Mouse (Mus musculus): ENCODE results near the gene Cpt1a. TPM values are rescaled to one million over a fixed set of nuclear protein-coding genes. Genes with fewer than 3 reads are reported as not detected.

The Cpt1a gene
- polyA plus RNA-seq, 1 experiment from 2014 or later = 11.7 TPM

GRCm38 (mm10) chr19:3388061-3388460 is 65.9 kb downstream of the Cpt1a start:
- no peak overlapping the region for H3K9ac ChIP-seq
- H3K27me3 ChIP-seq = peaks cover 5% of the 10 kb centered on the region; the same call in 1 of the 2 replicates
- 0 out of 2 replicates have a peak, but pooled peaks cover 4% of the 10 kb centered on the region for H3K9me3 ChIP-seq
- H3K4me3 ChIP-seq (replicated peaks) = no peak overlapping the region
- peaks cover 9% of the 10 kb centered on the region; the same call in 1 of the 2 replicates for H3K4me1 ChIP-seq
- no peaks in the 10 kb centered on the region for H3K36me3 ChIP-seq (replicated peaks)
- no peak overlapping the region for H3K4me2 ChIP-seq
- H3K27ac ChIP-seq = no peak overlapping the region
- WGBS = 79% methylated on average over 6 of the region's 6 CpGs
- no peak; the same call in 1 of the 2 replicates for ATAC-seq (ENCODE audit: low FRiP score)

DNA sequence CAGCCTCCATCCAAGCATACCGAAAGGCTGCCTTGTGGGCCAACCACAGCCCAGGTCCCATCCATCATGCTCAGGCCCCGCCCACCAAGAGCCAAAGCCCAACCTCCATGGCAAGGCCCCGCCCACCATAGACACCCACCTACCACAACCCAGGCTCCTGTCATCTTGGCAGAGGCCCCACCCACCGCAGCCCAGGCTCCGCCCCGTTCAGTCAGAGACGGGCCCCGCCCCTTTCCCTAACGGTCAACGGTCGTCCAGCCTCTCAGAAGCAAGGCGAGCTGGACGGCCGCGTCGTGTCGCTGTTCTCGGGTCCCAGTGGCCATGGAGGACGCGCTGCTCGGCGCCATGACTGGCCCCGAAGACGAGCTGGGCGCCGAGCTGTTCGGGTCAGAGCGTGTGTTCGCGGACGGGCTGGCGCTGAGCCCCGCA is 66.5 kb downstream of the Cpt1a start, which contains the start of gene Tesmin:
Gene Tesmin (plus strand): TSS at position 229 of the 429 bp plus-strand sequence.
- 3% methylated on average over 33 of the region's 33 CpGs for WGBS

GRCm38 (mm10) chr19:3389089-3389488 is 67.0 kb downstream of the Cpt1a start:
- peak; percentile 95 for ATAC-seq (ENCODE audit: low FRiP score)
- H3K27ac ChIP-seq = no peak overlapping the region
- peak overlapping the region; percentile 83 for H3K4me2 ChIP-seq
- no peaks in the 10 kb centered on the region for H3K36me3 ChIP-seq (replicated peaks)
- peaks cover 5% of the 10 kb centered on the region; the same call in 1 of the 2 replicates for H3K27me3 ChIP-seq
- peak overlapping the region; percentile 45 for H3K4me3 ChIP-seq (replicated peaks)
- WGBS = under 1% methylated on average over 41 of the region's 43 CpGs
- H3K9ac ChIP-seq = peak overlapping the region; percentile 44; the same call in 1 of the 2 replicates
- 0 out of 2 replicates have a peak, but pooled peaks cover 4% of the 10 kb centered on the region for H3K9me3 ChIP-seq
- H3K4me1 ChIP-seq = peaks cover 9% of the 10 kb centered on the region; the same call in 1 of the 2 replicates

More for the DNA sequence above, 66.5 kb downstream of the Cpt1a start, which contains the start of gene Tesmin:
- Histone ChIP-seq H3K9me3 (0 out of 2 replicates have a peak, but pooled peaks cover 4% of the 10 kb centered on the region), H3K4me3 (replicated peaks) (peak within 1 kb of the TSS; percentile 45), H3K9ac (peak within 1 kb of the TSS; percentile 44; the same call in 1 of the 2 replicates), H3K4me2 (peak within 1 kb of the TSS; percentile 83), H3K27ac (no peak within 1 kb of the TSS), H3K27me3 (peaks cover 5% of the 10 kb centered on the region; the same call in 1 of the 2 replicates), H3K36me3 (replicated peaks) (no peaks in the 10 kb centered on the region), H3K4me1 (peaks cover 9% of the 10 kb centered on the region; the same call in 1 of the 2 replicates)
- ATAC-seq (ENCODE audit: low FRiP score) = peak; percentile 86

- Histone ChIP-seq H3K4me2 (no peak overlapping the region), H3K36me3 (replicated peaks) (no peaks in the 10 kb centered on the region), H3K9me3 (0 out of 2 replicates have a peak, but pooled peaks cover 4% of the 10 kb centered on the region), H3K4me1 (peaks cover 9% of the 10 kb centered on the region; the same call in 1 of the 2 replicates), H3K27me3 (peaks cover 5% of the 10 kb centered on the region; the same call in 1 of the 2 replicates), H3K27ac (no peak overlapping the region), H3K4me3 (replicated peaks) (no peak overlapping the region), H3K9ac (no peak overlapping the region)
- ATAC-seq (ENCODE audit: low FRiP score) = no peak
- 97% methylated on average over 1 of the region's 1 CpGs for WGBS
These were observed 70.2 kb downstream of the Cpt1a start for GRCm38 (mm10) chr19:3392384-3392783.

- Histone ChIP-seq H3K4me2 (no peak overlapping the region), H3K4me1 (0 out of 2 replicates have a peak, but pooled peaks cover 2% of the 10 kb centered on the region), H3K4me3 (replicated peaks) (no peak overlapping the region), H3K9ac (no peak overlapping the region), H3K36me3 (replicated peaks) (no peaks in the 10 kb centered on the region), H3K27me3 (no peaks in the 10 kb centered on the region), H3K27ac (no peak overlapping the region), H3K9me3 (0 out of 2 replicates have a peak, but pooled peaks cover 4% of the 10 kb centered on the region)
- 84% methylated on average over 3 of the region's 3 CpGs for WGBS
- ATAC-seq (ENCODE audit: low FRiP score) = no peak
These were observed 72.1 kb downstream of the Cpt1a start for GRCm38 (mm10) chr19:3394216-3394615.

- 93% methylated on average over 4 of the region's 4 CpGs for WGBS
These were observed 77.9 kb downstream of the Cpt1a start for GRCm38 (mm10) chr19:3400057-3400456.

GRCm38 (mm10) chr19:3401504-3401903 is 79.4 kb downstream of the Cpt1a start:
- no peak overlapping the region for H3K4me2 ChIP-seq
- H3K27ac ChIP-seq = no peak overlapping the region
- H3K4me3 ChIP-seq (replicated peaks) = no peak overlapping the region
- H3K36me3 ChIP-seq (replicated peaks) = no peaks in the 10 kb centered on the region
- H3K9me3 ChIP-seq = no peaks in the 10 kb centered on the region
- no peak for ATAC-seq (ENCODE audit: low FRiP score)
- no peak overlapping the region for H3K9ac ChIP-seq
- H3K27me3 ChIP-seq = no peaks in the 10 kb centered on the region
- WGBS = 88% methylated on average over 7 of the region's 7 CpGs
- no peaks in the 10 kb centered on the region for H3K4me1 ChIP-seq

More at GRCm38 (mm10) chr19:3400057-3400456, 77.9 kb downstream of the Cpt1a start:
- no peaks in the 10 kb centered on the region for H3K27me3 ChIP-seq
- H3K4me1 ChIP-seq = no peaks in the 10 kb centered on the region
- H3K27ac ChIP-seq = no peak overlapping the region
- H3K36me3 ChIP-seq (replicated peaks) = no peaks in the 10 kb centered on the region
- no peak for ATAC-seq (ENCODE audit: low FRiP score)
- no peaks in the 10 kb centered on the region for H3K9me3 ChIP-seq
- no peak overlapping the region for H3K9ac ChIP-seq
- H3K4me3 ChIP-seq (replicated peaks) = no peak overlapping the region
- H3K4me2 ChIP-seq = no peak overlapping the region

GRCm38 (mm10) chr19:3401943-3402342 is 79.8 kb downstream of the Cpt1a start:
- no peaks in the 10 kb centered on the region for H3K9me3 ChIP-seq
- H3K9ac ChIP-seq = no peak overlapping the region
- H3K4me1 ChIP-seq = no peaks in the 10 kb centered on the region
- H3K27ac ChIP-seq = no peak overlapping the region
- H3K27me3 ChIP-seq = no peaks in the 10 kb centered on the region
- WGBS = 65% methylated on average over 7 of the region's 7 CpGs
- no peak overlapping the region for H3K4me2 ChIP-seq
- no peak for ATAC-seq (ENCODE audit: low FRiP score)
- H3K36me3 ChIP-seq (replicated peaks) = no peaks in the 10 kb centered on the region
- H3K4me3 ChIP-seq (replicated peaks) = no peak overlapping the region

DNA sequence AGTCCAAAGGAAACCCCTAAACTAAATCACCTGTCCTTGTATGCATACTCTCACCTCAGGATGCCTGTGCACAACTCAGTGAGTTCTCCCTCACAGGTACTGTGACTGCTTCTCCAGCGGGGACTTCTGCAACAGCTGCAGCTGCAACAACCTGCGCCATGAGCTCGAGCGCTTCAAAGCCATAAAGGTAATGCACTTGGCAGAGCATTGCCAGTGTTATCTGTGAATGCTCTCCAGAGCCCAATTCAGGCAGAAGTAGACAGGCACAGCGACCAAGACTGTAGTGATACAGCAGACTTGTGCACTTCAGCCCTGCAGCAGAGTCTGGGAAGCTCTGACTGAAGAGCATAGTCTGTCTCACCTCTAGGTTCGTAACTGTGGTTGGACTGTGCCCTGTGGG is 80.3 kb downstream of the Cpt1a start:
- no peaks in the 10 kb centered on the region for H3K27me3 ChIP-seq
- no peaks in the 10 kb centered on the region for H3K36me3 ChIP-seq (replicated peaks)
- whole genome bisulfite sequencing = 87% methylated on average over 6 of the region's 6 CpGs
- H3K9me3 ChIP-seq = no peaks in the 10 kb centered on the region
- H3K4me2 ChIP-seq = no peak overlapping the region
- no peak overlapping the region for H3K27ac ChIP-seq
- H3K9ac ChIP-seq = no peak overlapping the region
- ATAC-seq (ENCODE audit: low FRiP score) = no peak
- no peak overlapping the region for H3K4me3 ChIP-seq (replicated peaks)
- H3K4me1 ChIP-seq = no peaks in the 10 kb centered on the region

GRCm38 (mm10) chr19:3404030-3404429 is 81.9 kb downstream of the Cpt1a start:
- H3K27ac ChIP-seq = no peak overlapping the region
- WGBS = 86% methylated on average over 7 of the region's 7 CpGs
- H3K4me3 ChIP-seq (replicated peaks) = no peak overlapping the region
- ATAC-seq (ENCODE audit: low FRiP score) = no peak
- no peak overlapping the region for H3K9ac ChIP-seq
- no peaks in the 10 kb centered on the region for H3K27me3 ChIP-seq
- H3K4me2 ChIP-seq = no peak overlapping the region
- H3K36me3 ChIP-seq (replicated peaks) = no peaks in the 10 kb centered on the region
- no peaks in the 10 kb centered on the region for H3K4me1 ChIP-seq
- H3K9me3 ChIP-seq = no peaks in the 10 kb centered on the region

DNA sequence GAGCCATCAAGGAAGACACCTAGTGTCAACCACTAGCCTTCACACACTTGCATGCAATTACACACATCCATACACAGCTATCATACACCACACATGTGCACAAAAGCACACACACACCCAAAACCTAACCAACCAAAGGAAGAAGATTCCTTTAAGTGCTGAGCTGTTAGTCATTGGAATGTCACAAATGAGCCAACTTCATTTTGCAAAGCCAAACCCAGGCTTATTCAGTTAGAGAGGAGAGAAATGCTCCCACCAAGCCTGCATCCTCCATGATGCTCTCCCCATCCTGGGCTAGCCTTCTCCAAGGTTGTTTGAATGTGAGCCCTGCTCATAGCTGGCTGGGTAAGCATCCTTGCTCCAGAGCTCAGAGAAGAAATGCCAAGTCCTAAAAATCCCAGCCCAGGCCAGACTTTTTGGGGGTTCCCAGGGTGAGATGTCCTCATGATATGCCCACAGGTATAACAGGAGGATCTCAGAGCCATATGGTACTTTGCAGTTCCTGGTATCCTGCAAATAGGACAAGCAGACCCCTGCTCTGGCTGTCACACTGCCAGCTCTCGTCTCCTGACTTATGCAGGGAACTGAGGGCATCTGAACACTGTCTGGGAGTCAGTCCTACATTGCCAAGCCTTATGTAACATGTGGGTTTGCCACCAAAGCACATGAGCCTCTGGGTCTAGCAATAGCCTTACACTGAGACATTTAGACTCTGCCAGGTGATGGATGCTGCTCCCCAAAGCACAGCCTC is 83.6 kb downstream of the Cpt1a start:
- Histone ChIP-seq H3K27me3 (no peaks in the 10 kb centered on the region), H3K9ac (no peak overlapping the region), H3K9me3 (no peaks in the 10 kb centered on the region), H3K4me2 (no peak overlapping the region), H3K4me3 (replicated peaks) (no peak overlapping the region), H3K27ac (no peak overlapping the region), H3K4me1 (no peaks in the 10 kb centered on the region), H3K36me3 (replicated peaks) (no peaks in the 10 kb centered on the region)
- ATAC-seq (ENCODE audit: low FRiP score) = no peak
- 56% methylated on average over 1 of the region's 1 CpGs for WGBS

- H3K9me3 ChIP-seq = no peaks in the 10 kb centered on the region
- H3K36me3 ChIP-seq (replicated peaks) = no peaks in the 10 kb centered on the region
- H3K4me1 ChIP-seq = peaks cover 12% of the 10 kb centered on the region
- ATAC-seq (ENCODE audit: low FRiP score) = 0 out of 2 replicates have a peak, but pooled peaks have one; percentile 33
- WGBS = 3% methylated on average over 37 of the region's 37 CpGs
- H3K4me2 ChIP-seq = peak within 1 kb of the TSS; percentile 63
- H3K27me3 ChIP-seq = peaks cover 40% of the 10 kb centered on the region
- peak within 1 kb of the TSS; percentile 38 for H3K9ac ChIP-seq
- no peak within 1 kb of the TSS for H3K27ac ChIP-seq
- peak within 1 kb of the TSS; percentile 35 for H3K4me3 ChIP-seq (replicated peaks)
These were observed 92.2 kb downstream of the Cpt1a start, which contains the start of gene Gal for GRCm38 (mm10) chr19:3414268-3414733. Gene Gal, minus strand, starts transcription at chr19:3414544.
